Comparison of ENCODE assay signal across 15 mouse cellular contexts in the genomic region with DNA sequence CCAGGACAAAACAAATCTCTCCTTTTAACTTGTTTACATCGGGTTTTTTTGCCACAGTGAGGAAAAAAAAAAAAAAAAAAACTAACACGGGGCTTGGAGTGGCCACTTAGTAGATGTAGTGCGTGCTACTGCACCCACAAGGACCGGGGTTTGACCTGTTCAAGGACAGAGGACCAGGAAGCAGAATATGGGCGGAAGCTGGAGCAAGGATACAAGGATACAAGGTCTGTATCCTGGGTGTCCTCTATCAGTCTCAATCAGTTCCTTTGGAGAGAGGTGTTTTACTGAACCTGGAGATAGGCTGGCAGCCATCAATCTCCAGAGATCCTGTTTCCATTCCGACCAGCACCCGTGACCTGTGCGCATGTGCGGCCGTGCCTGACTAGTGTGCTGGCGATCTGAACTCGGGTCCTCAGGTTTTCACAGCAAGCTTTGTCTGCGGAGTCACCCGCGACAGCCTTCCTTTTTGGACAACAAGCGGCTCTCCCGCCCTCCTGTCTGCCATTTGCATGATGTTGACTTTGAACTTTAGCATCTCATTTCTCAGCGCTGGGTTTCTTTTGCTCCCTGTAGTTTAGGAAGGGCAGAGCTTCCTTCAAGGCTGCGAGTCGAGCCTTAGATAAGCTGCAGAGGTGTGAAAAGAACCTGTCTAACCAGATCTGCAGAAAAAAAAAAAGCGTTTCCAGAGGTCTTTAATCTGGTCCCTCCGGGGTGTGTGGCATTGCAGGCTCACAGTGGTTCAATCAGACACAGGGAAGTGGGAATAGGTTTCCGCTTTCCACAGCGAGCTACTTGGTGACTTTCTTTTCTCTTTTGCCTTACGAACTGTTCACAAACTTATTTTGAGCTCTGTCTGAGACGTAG. TPM values are rescaled to one million over a fixed set of nuclear protein-coding genes. Genes with fewer than 3 reads are reported as not detected.
DNase-seq lines count a peak whose midpoint lies in the region; ATAC-seq lines count a peak whose summit lies in the region.
"Had no signal": no experiment of that assay in that cellular context is flagged by ENCODE, and none has a peak within 500 bp of the region (broad histone marks: within the 10 kb centered on the region; RNA-seq: fewer than 3 reads in every experiment).

No protein-coding gene starts in this region.

- H3K27ac ChIP-seq in kidney, embryonic 15.5 days: no peak overlapping the region
- H3K27ac ChIP-seq in kidney, embryonic 16.5 days (ENCODE audit: low read length): no peak overlapping the region
- no peak overlapping the region for H3K27ac ChIP-seq in embryonic facial prominence, embryonic 10.5 days (replicated peaks)
- H3K27ac ChIP-seq in stomach, embryonic 14.5 days (ENCODE audit: low read length): peak overlapping the region; percentile 74
- H3K27ac ChIP-seq: hindbrain, embryonic 10.5 days; midbrain, embryonic 13.5 days had no signal

- no peak overlapping the region for H3K9ac ChIP-seq in kidney, embryonic 15.5 days
- H3K9ac ChIP-seq in kidney, embryonic 16.5 days (replicated peaks; ENCODE audit: low read length): no peak overlapping the region
- no peak overlapping the region for H3K9ac ChIP-seq in stomach, embryonic 14.5 days (replicated peaks; ENCODE audit: low read depth, low read length)
- H3K9ac ChIP-seq: midbrain, embryonic 13.5 days had no signal

- peak overlapping the region; percentile 9; the same call in 1 of the 2 replicates for H3K4me2 ChIP-seq in kidney, embryonic 15.5 days
- H3K4me2 ChIP-seq in kidney, embryonic 16.5 days (replicated peaks; ENCODE audit: low read depth, low read length): no peak overlapping the region
- H3K4me2 ChIP-seq in stomach, embryonic 14.5 days (replicated peaks; ENCODE audit: low read depth, low read length): 0 out of 2 replicates have a peak overlapping the region, but pooled peaks have one; percentile 7
- H3K4me2 ChIP-seq: midbrain, embryonic 13.5 days had no signal

- H3K27me3 ChIP-seq in kidney, embryonic 15.5 days: peaks cover 9% of the 10 kb centered on the region; the same call in 1 of the 2 replicates
- H3K27me3 ChIP-seq in kidney, embryonic 16.5 days (ENCODE audit: insufficient read depth, low read length): no peaks in the 10 kb centered on the region
- peaks cover 7% of the 10 kb centered on the region; the same call in 1 of the 2 replicates for H3K27me3 ChIP-seq in embryonic facial prominence, embryonic 10.5 days (replicated peaks; ENCODE audit: low read depth, poor library complexity, severe bottlenecking)
- no peaks in the 10 kb centered on the region for H3K27me3 ChIP-seq in stomach, embryonic 14.5 days (ENCODE audit: control insufficient read depth, insufficient read depth, low read length)
- H3K27me3 ChIP-seq: midbrain, embryonic 13.5 days had no signal

- ATAC-seq in kidney, embryonic 15.5 days (replicated peaks; ENCODE audit: low FRiP score): no peak
- ATAC-seq in kidney, embryonic 16.5 days (ENCODE audit: low FRiP score, low TSS enrichment): no peak
- peak; percentile 73; the same call in 1 of the 2 replicates for ATAC-seq in stomach, embryonic 14.5 days (ENCODE audit: insufficient number of reproducible peaks, insufficient read depth, low FRiP score, low read depth)
- ATAC-seq: midbrain, embryonic 13.5 days had no signal

- H3K4me3 ChIP-seq in kidney, embryonic 15.5 days (replicated peaks): no peak overlapping the region
- H3K4me3 ChIP-seq in kidney, embryonic 16.5 days (ENCODE audit: low read length): no peak overlapping the region
- H3K4me3 ChIP-seq in embryonic facial prominence, embryonic 10.5 days: no peak overlapping the region
- no peak overlapping the region for H3K4me3 ChIP-seq in stomach, embryonic 14.5 days (ENCODE audit: low read depth, low read length)
- H3K4me3 ChIP-seq: hindbrain, embryonic 10.5 days; midbrain, embryonic 13.5 days had no signal

- DNase-seq in embryo, embryonic 11 days: peak; percentile 4
- no peak for DNase-seq in embryo, embryonic 10 days (ENCODE audit: low spot score)
- DNase-seq in embryonic facial prominence, embryonic 10.5 days (ENCODE audit: low spot score): peak; percentile 18
- DNase-seq in thymus, postnatal 14 days: no peak
- no peak for DNase-seq in cerebellum, adult 8-10 months
- DNase-seq: cerebellum, postnatal 36 days; gastrocnemius, postnatal 25 days; kidney, adult 18-20 months; right cerebral cortex, postnatal 14 days had no signal

- no peaks in the 10 kb centered on the region for H3K4me1 ChIP-seq in kidney, embryonic 15.5 days
- H3K4me1 ChIP-seq in kidney, embryonic 16.5 days (ENCODE audit: insufficient read depth, low read length): no peaks in the 10 kb centered on the region
- peaks cover 16% of the 10 kb centered on the region for H3K4me1 ChIP-seq in embryonic facial prominence, embryonic 10.5 days
- no peaks in the 10 kb centered on the region for H3K4me1 ChIP-seq in stomach, embryonic 14.5 days (ENCODE audit: control insufficient read depth, insufficient read depth, low read length)

- 34% methylated on average over 26 of the region's 26 CpGs for WGBS in kidney, embryonic 15.5 days
- 31% methylated on average over 26 of the region's 26 CpGs for WGBS in kidney, embryonic 16.5 days
- WGBS in embryonic facial prominence, embryonic 10.5 days: 37% methylated on average over 26 of the region's 26 CpGs
- WGBS in stomach, embryonic 14.5 days: 23% methylated on average over 26 of the region's 26 CpGs

- no peaks in the 10 kb centered on the region for H3K36me3 ChIP-seq in kidney, embryonic 15.5 days
- H3K36me3 ChIP-seq in kidney, embryonic 16.5 days (ENCODE audit: insufficient read depth, low read length): no peaks in the 10 kb centered on the region
- no peaks in the 10 kb centered on the region for H3K36me3 ChIP-seq in embryonic facial prominence, embryonic 10.5 days (replicated peaks)
- H3K36me3 ChIP-seq in stomach, embryonic 14.5 days (ENCODE audit: control insufficient read depth, insufficient read depth, low read length): no peaks in the 10 kb centered on the region
- H3K36me3 ChIP-seq: hindbrain, embryonic 10.5 days; midbrain, embryonic 13.5 days had no signal

- 0 out of 2 replicates have a peak, but pooled peaks cover 2% of the 10 kb centered on the region for H3K9me3 ChIP-seq in kidney, embryonic 15.5 days (replicated peaks)
- peaks cover 4% of the 10 kb centered on the region; the same call in 1 of the 2 replicates for H3K9me3 ChIP-seq in kidney, embryonic 16.5 days (ENCODE audit: low read length)
- H3K9me3 ChIP-seq in embryonic facial prominence, embryonic 10.5 days: no peaks in the 10 kb centered on the region
- H3K9me3 ChIP-seq in stomach, embryonic 14.5 days (ENCODE audit: control insufficient read depth, low read depth, low read length): peaks cover 3% of the 10 kb centered on the region; the same call in 1 of the 2 replicates
- H3K9me3 ChIP-seq: midbrain, embryonic 13.5 days had no signal

RNA-seq across cellular contexts. Expression of a gene that starts 38.8 kb away (rescaled TPM):
- polyA plus RNA-seq in kidney, embryonic 15.5 days (2015; fragmentation: Nextera tagmentation; extraction: Ambion mirVana): 1.1 TPM in 2 replicates
- 0.80 and 0.90 TPM in 2 replicates for polyA plus RNA-seq in kidney, embryonic 16.5 days (2015; fragmentation: Nextera tagmentation; extraction: Ambion mirVana)
- 0.77 and 1.1 TPM in 2 replicates for polyA plus RNA-seq in embryonic facial prominence, embryonic 10.5 days (2016; fragmentation: Nextera tagmentation; extraction: Ambion mirVana)
- 3.8 and 4.2 TPM in 2 replicates for polyA plus RNA-seq in stomach, embryonic 14.5 days (2014; fragmentation: Nextera tagmentation; extraction: Ambion mirVana)
- polyA plus RNA-seq: liver, adult 2 months had no signal

Comparison
In these comparisons a context has a peak if more than half of its experiments do, and no peak if none do; other contexts are left out.
1. DNase-seq: peak in embryo, embryonic 11 days (single experiment) and embryonic facial prominence, embryonic 10.5 days (single experiment); none in embryo, embryonic 10 days (single experiment), thymus, postnatal 14 days (single experiment) and cerebellum, adult 8-10 months (single experiment).